Mouse (Mus musculus) thymus, adult 2 months (tissue): Measurements from ENCODE around the gene Myom1. TPM values are rescaled to one million over a fixed set of nuclear protein-coding genes. Genes with fewer than 3 reads are reported as not detected.

Experiments
- DNase-seq: peaks from one replicate; pipeline ENCODE4 v3.0.0; 2021
- H3K27ac ChIP-seq: fragments of 200-500 bp; 2 replicates; pipeline ENCODE4 v1.5.1; 2012; ENCODE audit warnings: low read length, control low read depth; ENCODE audit not compliant: control insufficient read depth, insufficient read depth
- H3K27me3 ChIP-seq: fragments of 200-500 bp; 2 replicates; pipeline ENCODE4 v1.6.1; 2012; ENCODE audit warnings: mild to moderate bottlenecking, low read length, moderate library complexity, mixed read lengths; ENCODE audit not compliant: control insufficient read depth, insufficient read depth
- H3K36me3 ChIP-seq: fragments of 200-500 bp; 2 replicates; pipeline ENCODE4 v1.6.1; 2012; ENCODE audit warnings: mild to moderate bottlenecking, low read length, moderate library complexity; ENCODE audit not compliant: control insufficient read depth, insufficient read depth
- H3K4me1 ChIP-seq: fragments of 200-500 bp; replicated peaks from 2 replicates; pipeline ENCODE4 v1.6.1; 2012; ENCODE audit warnings: low read length; ENCODE audit not compliant: control insufficient read depth, insufficient read depth
- H3K4me3 ChIP-seq: fragments of 200-500 bp; 2 replicates; pipeline ENCODE4 v1.5.1; 2012; ENCODE audit warnings: mild to moderate bottlenecking, low read length, control low read depth, moderate library complexity; ENCODE audit not compliant: control insufficient read depth, insufficient read depth
- CTCF ChIP-seq: fragments of 200-500 bp; IDR thresholded peaks from 2 replicates; pipeline ENCODE4 v1.5.1; 2012; ENCODE audit warnings: mild to moderate bottlenecking, control low read depth, low read length, moderate library complexity, borderline replicate concordance; ENCODE audit not compliant: control insufficient read depth, poor library complexity, insufficient read depth; ENCODE audit errors: extremely low read depth
- POLR2A ChIP-seq: fragments of 200-500 bp; IDR thresholded peaks from 2 replicates; pipeline ENCODE4 v1.6.1; 2012; ENCODE audit warnings: mild to moderate bottlenecking, low read length, control low read depth, moderate library complexity; ENCODE audit not compliant: control insufficient read depth, poor library complexity, insufficient read depth; ENCODE audit errors: extremely low read depth
- WGBS: fragments of 180-500 bp; shearing (Covaris S2); methylation state at CpG from one replicate; pipeline ENCODE4 v1.1.7; 2018; 5-methylcytosine and 5-hydroxymethylcytosine counted together
- polyA plus RNA-seq: library from polyadenylated mRNA; depleted of rRNA; stranded (reverse); fragments of >200 nt; gene quantifications from 2 replicates; pipeline ENCODE4 v1.2.3, GENCODE M21; 2012

Myom1 gene
- polyA plus RNA-seq, 1 experiment: 6.8 TPM

- 94% methylated on average over 4 of the region's 4 CpGs for WGBS
These were observed 150.9 kb downstream of the Myom1 start for GRCm38 (mm10) chr17:71153356-71153755.

GRCm38 (mm10) chr17:71155271-71155670 is 152.8 kb downstream of the Myom1 start:
- 97% methylated on average over 1 of the region's 1 CpGs for WGBS
- Histone ChIP-seq H3K27me3 (no peaks in the 10 kb centered on the region), H3K4me1 (no peaks in the 10 kb centered on the region), H3K27ac (no peak overlapping the region), H3K4me3 (no peak overlapping the region), H3K36me3 (no peaks in the 10 kb centered on the region)
- no peak for DNase-seq
- TF ChIP-seq CTCF (no peak), POLR2A (no peak)

More at GRCm38 (mm10) chr17:71153356-71153755, 150.9 kb downstream of the Myom1 start:
- no peak for TF ChIP-seq POLR2A
- TF ChIP-seq CTCF: no peak
- DNase-seq: no peak
- H3K36me3 ChIP-seq: no peaks in the 10 kb centered on the region
- no peak overlapping the region for H3K4me3 ChIP-seq
- no peaks in the 10 kb centered on the region for H3K27me3 ChIP-seq
- H3K4me1 ChIP-seq: no peaks in the 10 kb centered on the region
- no peak overlapping the region for H3K27ac ChIP-seq

DNA sequence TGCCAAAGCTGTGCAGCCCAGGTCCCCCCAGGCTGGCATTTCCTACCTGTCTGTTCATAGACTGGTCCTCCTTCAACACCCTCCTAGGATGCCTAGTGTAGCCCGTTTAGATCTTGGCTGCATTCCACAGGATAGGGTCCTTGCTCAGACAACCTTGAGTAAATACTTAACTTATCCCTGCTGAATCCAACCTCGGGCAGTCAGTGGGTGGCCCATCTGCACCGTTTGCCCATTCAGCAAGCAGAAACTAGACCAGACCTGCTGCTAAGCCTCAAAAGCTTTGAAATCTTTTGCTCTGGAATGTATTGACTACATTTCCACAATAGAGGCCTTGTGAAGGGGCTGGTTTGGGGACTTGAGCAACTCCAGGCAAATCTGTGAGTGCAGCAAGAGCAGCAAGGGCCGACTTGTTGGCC is 156.7 kb downstream of the Myom1 start:
- Histone ChIP-seq H3K27me3 (no peaks in the 10 kb centered on the region), H3K4me1 (no peaks in the 10 kb centered on the region), H3K4me3 (no peak overlapping the region), H3K36me3 (no peaks in the 10 kb centered on the region), H3K27ac (no peak overlapping the region)
- WGBS: 83% methylated on average over 4 of the region's 4 CpGs
- TF ChIP-seq POLR2A (no peak), CTCF (no peak)
- no peak for DNase-seq

GRCm38 (mm10) chr17:71159720-71160119 is 157.3 kb downstream of the Myom1 start:
- no peak for TF ChIP-seq CTCF
- no peak for TF ChIP-seq POLR2A
- WGBS: 93% methylated on average over 8 of the region's 8 CpGs
- no peak for DNase-seq
- Histone ChIP-seq H3K27ac (no peak overlapping the region), H3K4me1 (no peaks in the 10 kb centered on the region), H3K27me3 (no peaks in the 10 kb centered on the region), H3K4me3 (no peak overlapping the region), H3K36me3 (no peaks in the 10 kb centered on the region)

- DNase-seq: no peak
- WGBS: 97% methylated on average over 8 of the region's 8 CpGs
- Histone ChIP-seq H3K27ac (no peak overlapping the region), H3K27me3 (no peaks in the 10 kb centered on the region), H3K4me3 (no peak overlapping the region), H3K36me3 (no peaks in the 10 kb centered on the region), H3K4me1 (no peaks in the 10 kb centered on the region)
- TF ChIP-seq POLR2A: no peak
- TF ChIP-seq CTCF: no peak
These were observed 158.0 kb downstream of the Myom1 start for GRCm38 (mm10) chr17:71160244-71160995.

DNA sequence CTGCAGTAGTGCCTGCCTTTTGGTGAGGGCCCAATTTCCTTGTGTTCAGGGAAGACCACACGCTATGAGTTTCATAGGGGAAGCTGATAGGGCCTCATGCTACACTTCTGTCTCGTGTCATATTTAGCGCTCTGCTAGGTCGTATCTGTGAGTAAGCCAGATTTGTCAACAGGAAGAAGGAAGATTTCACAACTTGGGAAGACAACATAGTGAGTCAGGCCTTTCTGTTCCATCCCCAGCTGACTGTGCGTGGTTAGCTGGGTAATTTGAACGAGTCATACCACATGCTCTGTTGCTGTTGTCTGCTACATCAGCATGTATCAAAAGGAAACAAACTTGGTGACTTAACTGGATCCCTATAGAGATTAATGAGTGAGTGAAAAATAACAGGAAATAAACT is 162.6 kb downstream of the Myom1 start:
- Histone ChIP-seq H3K4me3 (no peak overlapping the region), H3K4me1 (no peaks in the 10 kb centered on the region), H3K36me3 (no peaks in the 10 kb centered on the region), H3K27ac (no peak overlapping the region), H3K27me3 (no peaks in the 10 kb centered on the region)
- WGBS: 54% methylated on average over 6 of the region's 6 CpGs
- DNase-seq: no peak
- no peak for TF ChIP-seq POLR2A
